Mouse (Mus musculus): ENCODE results near the gene Olfr781. TPM values are rescaled to one million over a fixed set of nuclear protein-coding genes. Genes with fewer than 3 reads are reported as not detected.
"Not testable (repeated sequence)": the region's sequence is repeated elsewhere in the genome, so short reads cannot be mapped to it uniquely, and the experiment has no call there.

Gene Olfr781
- polyA plus RNA-seq (2015; fragmentation: Nextera tagmentation; extraction: Ambion mirVana) = not detected in 2 replicates

DNA sequence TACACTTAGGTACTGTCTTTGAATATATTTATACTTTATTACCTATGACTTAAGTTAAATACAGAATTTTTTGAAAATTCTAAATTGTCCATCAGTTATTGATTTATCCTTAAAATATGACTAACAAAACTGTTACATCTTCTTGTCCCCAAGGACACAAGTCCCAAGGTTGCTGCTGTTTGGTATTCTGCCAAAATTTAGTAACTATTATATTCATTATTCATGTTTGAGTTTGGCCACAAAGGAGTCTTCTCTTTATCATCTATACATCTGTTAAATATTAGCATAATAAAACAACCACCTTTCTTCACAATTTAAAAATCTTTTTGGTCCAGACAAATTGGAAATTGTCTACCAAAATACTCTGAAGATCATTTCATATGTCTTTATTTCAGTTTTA is at the start of gene Olfr781:
Gene Olfr781, plus strand, starts transcription at position 301 of the 400 bp plus-strand sequence.
- ATAC-seq = no peak
- no peaks in the 10 kb centered on the region for H3K27me3 ChIP-seq (replicated peaks; ENCODE audit: control insufficient read depth, insufficient read depth, low read length)
- H3K4me1 ChIP-seq (replicated peaks; ENCODE audit: control insufficient read depth, insufficient read depth, low read length) = no peaks in the 10 kb centered on the region
- H3K9me3 ChIP-seq (ENCODE audit: control insufficient read depth, low read length) = no peaks in the 10 kb centered on the region
- no peak within 1 kb of the TSS for H3K4me2 ChIP-seq (ENCODE audit: low read length)
- no peaks in the 10 kb centered on the region for H3K36me3 ChIP-seq (ENCODE audit: control insufficient read depth, insufficient read depth)
- no peak within 1 kb of the TSS for H3K9ac ChIP-seq (replicated peaks; ENCODE audit: low read depth, low read length)
- H3K4me3 ChIP-seq (replicated peaks; ENCODE audit: low read length) = no peak within 1 kb of the TSS
- no peak within 1 kb of the TSS for H3K27ac ChIP-seq (ENCODE audit: low read length)

DNA sequence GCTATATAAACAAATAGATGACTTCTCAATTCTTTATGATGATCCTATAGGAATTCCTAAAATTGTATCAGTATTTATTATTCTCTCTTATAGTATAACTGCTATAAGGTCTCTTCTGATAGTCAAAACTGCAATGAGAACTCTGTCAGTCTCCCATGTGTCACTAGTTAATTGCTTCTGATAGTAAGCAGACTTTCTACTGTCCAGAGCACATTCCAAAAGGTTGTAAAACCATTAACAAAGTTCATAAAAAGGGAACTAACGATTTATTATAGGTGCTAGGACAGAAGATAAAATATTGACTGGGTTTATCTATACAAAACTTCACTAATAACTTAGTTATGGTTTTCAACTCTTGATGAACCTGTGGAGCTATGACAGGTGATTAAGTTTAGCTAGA is 15.7 kb upstream of the Olfr781 start:
- not testable (repeated sequence) for H3K36me3 ChIP-seq (ENCODE audit: control insufficient read depth, insufficient read depth); ATAC-seq; H3K27ac ChIP-seq (ENCODE audit: low read length); H3K4me2 ChIP-seq (ENCODE audit: low read length); H3K4me3 ChIP-seq (replicated peaks; ENCODE audit: low read length); H3K9ac ChIP-seq (replicated peaks; ENCODE audit: low read depth, low read length); H3K9me3 ChIP-seq (ENCODE audit: control insufficient read depth, low read length); H3K27me3 ChIP-seq (replicated peaks; ENCODE audit: control insufficient read depth, insufficient read depth, low read length); H3K4me1 ChIP-seq (replicated peaks; ENCODE audit: control insufficient read depth, insufficient read depth, low read length)
- WGBS = 76% methylated on average over 1 of the region's 1 CpGs

DNA sequence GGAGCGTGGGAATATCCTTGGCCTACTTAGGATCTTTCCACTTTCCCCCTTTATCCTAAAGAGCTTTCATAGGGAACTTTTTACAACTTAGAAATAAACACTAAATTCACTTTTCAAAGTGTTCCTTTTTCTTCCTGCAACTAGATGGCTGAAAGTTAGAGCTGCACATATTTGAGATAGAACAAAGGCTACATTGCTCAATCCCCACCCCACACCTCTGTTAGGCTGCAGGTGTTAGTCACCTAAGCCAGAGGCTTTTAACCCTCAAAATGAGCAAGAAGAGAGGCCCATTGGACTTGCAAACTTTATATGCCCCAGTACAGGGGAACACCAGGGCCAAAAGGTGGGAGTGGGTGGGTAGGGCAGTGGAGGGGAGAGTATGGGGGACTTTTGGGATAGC is 15.1 kb upstream of the Olfr781 start:
- H3K4me3 ChIP-seq (replicated peaks; ENCODE audit: low read length); H3K4me2 ChIP-seq (ENCODE audit: low read length); ATAC-seq; H3K4me1 ChIP-seq (replicated peaks; ENCODE audit: control insufficient read depth, insufficient read depth, low read length); H3K9ac ChIP-seq (replicated peaks; ENCODE audit: low read depth, low read length); H3K27ac ChIP-seq (ENCODE audit: low read length); H3K27me3 ChIP-seq (replicated peaks; ENCODE audit: control insufficient read depth, insufficient read depth, low read length); H3K9me3 ChIP-seq (ENCODE audit: control insufficient read depth, low read length); H3K36me3 ChIP-seq (ENCODE audit: control insufficient read depth, insufficient read depth): not testable (repeated sequence)
- WGBS = no CpG with 5 or more reads among the region's 1 CpGs

DNA sequence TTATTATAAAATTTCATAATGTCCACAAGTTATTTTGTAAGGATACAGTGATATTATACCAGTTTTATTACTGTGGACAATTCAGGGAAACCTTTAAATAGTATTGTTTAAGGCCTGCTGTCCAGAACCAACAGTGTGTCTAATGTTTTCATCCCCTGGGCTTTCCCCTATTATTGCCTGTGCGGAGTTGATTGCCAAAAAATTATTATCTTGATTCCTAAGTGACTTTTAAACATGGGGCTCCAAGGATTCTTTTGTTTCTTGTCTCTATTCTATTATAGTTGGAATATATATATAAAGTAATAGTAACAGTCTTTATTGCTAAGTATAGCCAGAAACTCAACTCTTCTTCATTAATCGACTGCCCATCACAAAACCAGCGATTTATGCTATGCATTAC is 10.8 kb upstream of the Olfr781 start, which contains the start of gene Olfr780:
Gene Olfr780, plus strand, starts transcription at position 301 of the 400 bp plus-strand sequence.
- no peaks in the 10 kb centered on the region for H3K9me3 ChIP-seq (ENCODE audit: control insufficient read depth, low read length)
- H3K36me3 ChIP-seq (ENCODE audit: control insufficient read depth, insufficient read depth) = no peaks in the 10 kb centered on the region
- no peak within 1 kb of the TSS for H3K27ac ChIP-seq (ENCODE audit: low read length)
- ATAC-seq = no peak
- H3K27me3 ChIP-seq (replicated peaks; ENCODE audit: control insufficient read depth, insufficient read depth, low read length) = no peaks in the 10 kb centered on the region
- H3K4me3 ChIP-seq (replicated peaks; ENCODE audit: low read length) = no peak within 1 kb of the TSS
- 93% methylated on average over 3 of the region's 3 CpGs for WGBS
- H3K4me1 ChIP-seq (replicated peaks; ENCODE audit: control insufficient read depth, insufficient read depth, low read length) = no peaks in the 10 kb centered on the region
- no peak within 1 kb of the TSS for H3K4me2 ChIP-seq (ENCODE audit: low read length)
- H3K9ac ChIP-seq (replicated peaks; ENCODE audit: low read depth, low read length) = no peak within 1 kb of the TSS

DNA sequence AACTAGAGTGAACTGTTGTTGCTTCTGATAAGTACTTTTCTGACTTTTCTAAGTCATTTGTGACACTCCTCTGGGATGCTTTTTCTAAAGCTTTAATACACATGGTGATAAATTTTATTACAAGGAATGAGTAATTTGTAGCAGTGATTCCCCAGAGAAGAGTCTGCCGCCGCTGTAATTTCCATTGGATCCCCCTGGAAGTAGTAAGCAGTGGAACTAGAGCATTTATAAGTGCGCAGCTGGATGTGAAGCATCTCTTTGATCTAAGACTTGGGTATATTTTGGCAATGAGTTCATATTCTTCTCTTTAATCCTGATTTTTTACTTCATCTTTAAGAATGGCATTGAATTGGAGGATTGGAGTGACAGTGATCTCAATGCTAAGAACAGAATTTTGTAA is 19.9 kb downstream of the Olfr781 start, which contains the start of gene Olfr782:
Gene Olfr782, plus strand, starts transcription at position 301 of the 400 bp plus-strand sequence.
- Histone ChIP-seq H3K9me3 (ENCODE audit: control insufficient read depth, low read length) (no peaks in the 10 kb centered on the region), H3K27ac (ENCODE audit: low read length) (no peak within 1 kb of the TSS), H3K4me2 (ENCODE audit: low read length) (no peak within 1 kb of the TSS), H3K36me3 (ENCODE audit: control insufficient read depth, insufficient read depth) (no peaks in the 10 kb centered on the region), H3K4me3 (replicated peaks; ENCODE audit: low read length) (no peak within 1 kb of the TSS), H3K27me3 (replicated peaks; ENCODE audit: control insufficient read depth, insufficient read depth, low read length) (no peaks in the 10 kb centered on the region), H3K9ac (replicated peaks; ENCODE audit: low read depth, low read length) (no peak within 1 kb of the TSS), H3K4me1 (replicated peaks; ENCODE audit: control insufficient read depth, insufficient read depth, low read length) (no peaks in the 10 kb centered on the region)
- no peak for ATAC-seq
- 87% methylated on average over 3 of the region's 3 CpGs for WGBS

DNA sequence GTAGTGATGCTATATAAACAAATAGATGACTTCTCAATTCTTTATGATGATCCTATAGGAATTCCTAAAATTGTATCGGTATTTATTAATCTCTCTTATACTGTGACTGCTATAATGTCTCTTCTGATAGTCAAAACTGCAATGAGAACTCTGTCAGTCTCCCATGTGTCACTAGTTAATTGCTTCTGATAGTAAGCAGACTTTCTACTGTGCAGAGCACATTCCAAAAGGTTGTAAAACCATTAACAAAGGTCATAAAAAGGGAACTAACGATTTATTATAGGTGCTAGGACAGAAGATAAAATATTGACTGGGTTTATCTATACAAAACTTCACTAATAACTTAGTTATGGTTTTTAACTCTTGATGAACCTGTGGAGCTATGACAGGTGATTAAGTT is 23.8 kb downstream of the Olfr781 start:
- H3K27ac ChIP-seq (ENCODE audit: low read length); H3K9me3 ChIP-seq (ENCODE audit: control insufficient read depth, low read length); ATAC-seq; H3K36me3 ChIP-seq (ENCODE audit: control insufficient read depth, insufficient read depth); H3K4me2 ChIP-seq (ENCODE audit: low read length); H3K27me3 ChIP-seq (replicated peaks; ENCODE audit: control insufficient read depth, insufficient read depth, low read length); H3K4me3 ChIP-seq (replicated peaks; ENCODE audit: low read length); H3K9ac ChIP-seq (replicated peaks; ENCODE audit: low read depth, low read length); H3K4me1 ChIP-seq (replicated peaks; ENCODE audit: control insufficient read depth, insufficient read depth, low read length): not testable (repeated sequence)
- WGBS = 74% methylated on average over 2 of the region's 2 CpGs

DNA sequence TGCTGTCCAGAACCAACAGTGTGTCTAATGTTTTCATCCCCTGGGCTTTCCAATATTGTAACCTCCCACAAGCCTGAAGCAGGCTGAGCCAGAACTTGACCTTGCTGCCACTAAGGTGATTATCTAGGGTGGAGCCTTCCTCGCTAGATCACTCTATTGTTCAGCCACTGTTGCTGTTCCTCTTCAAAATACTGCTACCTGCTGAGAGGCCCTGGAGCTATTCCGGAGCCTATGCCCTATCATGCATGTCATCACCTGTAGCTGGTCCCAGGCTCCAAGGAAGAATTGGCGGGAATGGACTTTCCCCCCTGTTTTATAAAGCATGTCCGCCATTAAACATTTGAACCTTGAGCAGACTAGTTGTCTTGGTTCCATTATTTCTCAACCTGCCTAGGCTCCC is 27.8 kb downstream of the Olfr781 start:
- H3K9ac ChIP-seq (replicated peaks; ENCODE audit: low read depth, low read length); H3K4me3 ChIP-seq (replicated peaks; ENCODE audit: low read length); ATAC-seq; H3K27me3 ChIP-seq (replicated peaks; ENCODE audit: control insufficient read depth, insufficient read depth, low read length); H3K9me3 ChIP-seq (ENCODE audit: control insufficient read depth, low read length); H3K4me1 ChIP-seq (replicated peaks; ENCODE audit: control insufficient read depth, insufficient read depth, low read length); H3K27ac ChIP-seq (ENCODE audit: low read length); H3K36me3 ChIP-seq (ENCODE audit: control insufficient read depth, insufficient read depth); H3K4me2 ChIP-seq (ENCODE audit: low read length): not testable (repeated sequence)
- 93% methylated on average over 4 of the region's 4 CpGs for WGBS

DNA sequence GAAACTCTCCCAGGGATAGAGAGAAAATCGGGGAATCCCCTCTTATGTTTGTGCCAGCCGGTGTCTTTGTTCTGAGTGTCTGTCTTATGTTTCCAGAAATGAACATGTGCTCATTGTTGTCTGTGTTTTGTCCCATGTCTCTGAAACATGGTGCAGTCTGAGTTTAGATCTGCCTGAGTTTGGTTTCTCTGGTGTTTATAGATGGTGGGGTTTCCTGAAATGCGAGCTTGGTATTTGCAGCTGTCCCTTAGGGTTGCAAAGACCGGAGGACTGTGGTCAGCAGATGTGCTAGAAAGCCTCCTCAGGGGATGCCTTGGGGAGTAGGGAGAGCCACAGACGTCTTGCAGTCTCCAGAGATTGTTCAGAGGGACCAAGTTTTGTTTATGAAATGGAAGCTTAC is 28.7 kb downstream of the Olfr781 start:
- Histone ChIP-seq H3K9ac (replicated peaks; ENCODE audit: low read depth, low read length) (no peak overlapping the region), H3K4me1 (replicated peaks; ENCODE audit: control insufficient read depth, insufficient read depth, low read length) (no peaks in the 10 kb centered on the region), H3K27ac (ENCODE audit: low read length) (no peak overlapping the region), H3K36me3 (ENCODE audit: control insufficient read depth, insufficient read depth) (no peaks in the 10 kb centered on the region), H3K9me3 (ENCODE audit: control insufficient read depth, low read length) (no peaks in the 10 kb centered on the region), H3K27me3 (replicated peaks; ENCODE audit: control insufficient read depth, insufficient read depth, low read length) (no peaks in the 10 kb centered on the region), H3K4me3 (replicated peaks; ENCODE audit: low read length) (no peak overlapping the region), H3K4me2 (ENCODE audit: low read length) (no peak overlapping the region)
- whole genome bisulfite sequencing = 81% methylated on average over 5 of the region's 5 CpGs
- no peak for ATAC-seq

DNA sequence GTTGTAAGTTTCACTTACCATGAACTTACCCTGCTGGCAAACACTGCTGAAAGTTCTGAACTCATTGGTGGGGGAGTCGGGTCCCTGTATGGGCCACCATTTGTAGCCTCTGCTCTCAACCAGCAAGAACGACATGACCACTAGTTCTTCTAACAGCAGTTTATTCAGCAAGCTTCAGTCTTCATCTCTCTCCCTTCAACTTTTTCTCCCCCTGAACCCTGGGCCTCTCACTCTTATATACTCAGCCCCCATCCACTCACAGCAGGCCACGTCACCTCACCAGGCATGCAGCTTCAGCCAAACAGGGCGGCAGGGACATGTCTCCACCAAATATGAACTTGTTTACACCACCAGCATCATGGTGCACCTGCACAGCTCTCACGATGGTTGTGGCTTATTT is 45.4 kb downstream of the Olfr781 start:
- not testable (repeated sequence) for H3K9ac ChIP-seq (replicated peaks; ENCODE audit: low read depth, low read length); H3K4me1 ChIP-seq (replicated peaks; ENCODE audit: control insufficient read depth, insufficient read depth, low read length); H3K36me3 ChIP-seq (ENCODE audit: control insufficient read depth, insufficient read depth); ATAC-seq; H3K4me2 ChIP-seq (ENCODE audit: low read length); H3K4me3 ChIP-seq (replicated peaks; ENCODE audit: low read length); H3K27ac ChIP-seq (ENCODE audit: low read length); H3K27me3 ChIP-seq (replicated peaks; ENCODE audit: control insufficient read depth, insufficient read depth, low read length); H3K9me3 ChIP-seq (ENCODE audit: control insufficient read depth, low read length)
- WGBS = 91% methylated on average over 5 of the region's 5 CpGs

All from forebrain, embryonic 16.5 days (tissue).